Mouse (Mus musculus) erythroblast, embryonic 14.5 days (primary cell): ENCODE results near the gene Men1.

Experiments used
- GATA1 ChIP-seq: IDR thresholded peaks from 2 replicates; pipeline ENCODE4 v1.6.1; 2012; ENCODE audit warnings: low read length, inconsistent platforms, mixed read lengths
- TAL1 ChIP-seq: IDR thresholded peaks from 3 replicates; pipeline ENCODE4 v1.6.1; 2012; ENCODE audit warnings: low read length, inconsistent platforms, mixed read lengths

DNA sequence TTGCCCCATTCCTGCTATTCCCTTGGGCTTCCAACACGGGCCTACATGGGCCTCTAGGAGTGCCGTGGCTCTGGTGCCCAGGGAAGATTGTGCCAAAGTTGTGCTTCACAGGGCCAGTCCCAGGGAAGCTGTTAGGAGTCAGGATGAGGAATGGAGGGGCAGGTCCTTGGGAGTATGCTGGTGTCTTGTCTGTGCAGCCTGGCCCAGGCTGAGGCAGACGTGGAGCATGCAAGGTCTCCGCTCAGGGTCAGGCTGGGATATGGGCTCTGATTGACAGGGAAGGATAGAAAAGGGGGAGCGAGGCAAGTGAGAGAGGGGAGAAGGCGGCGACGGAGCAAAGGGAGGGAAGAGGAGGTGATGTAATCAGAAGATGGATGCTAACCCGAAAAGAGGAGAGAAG, 10.0 kb upstream of the Men1 start:
- TF ChIP-seq GATA1: no peak
- TF ChIP-seq TAL1: no peak
